Mouse (Mus musculus) neural tube, embryonic 14.5 days (tissue): ENCODE measurements at regions not wholly inside any gene's neighbourhood (a gene's known extent, or its start where the extent isn't known, plus 50 kb on each side); places are given as distances from the start of the nearest gene placed in this dataset.

ENCODE experiments used
- ATAC-seq: fragments of 200-750 bp; cut with Nextera tagmentation; 2 replicates; pipeline ENCODE4 v1.8.0; 2017; ENCODE audit warnings: low read depth, mild to moderate bottlenecking, moderate TSS enrichment, moderate library complexity
- H3K27ac ChIP-seq: fragments of 300-500 bp; sonication (generic); 2 replicates; pipeline ENCODE4 v1.5.1; 2014; ENCODE audit warnings: low read depth, mild to moderate bottlenecking, control low read depth, low read length, moderate library complexity, mixed read lengths
- H3K27me3 ChIP-seq: fragments of 300-500 bp; sonication (generic); 2 replicates; pipeline ENCODE4 v1.6.1; 2014; ENCODE audit warnings: low read length; ENCODE audit not compliant: control insufficient read depth, insufficient read depth
- H3K36me3 ChIP-seq: fragments of 300-500 bp; sonication (generic); 2 replicates; pipeline ENCODE4 v1.6.1; 2014; ENCODE audit warnings: low read length, mixed read lengths; ENCODE audit not compliant: control insufficient read depth, insufficient read depth
- H3K4me1 ChIP-seq: fragments of 300-500 bp; sonication (generic); 2 replicates; pipeline ENCODE4 v1.6.1; 2014; ENCODE audit warnings: low read length; ENCODE audit not compliant: control insufficient read depth, insufficient read depth
- H3K4me2 ChIP-seq: fragments of 300-500 bp; sonication (generic); 2 replicates; pipeline ENCODE4 v1.6.1; 2014; ENCODE audit warnings: mild to moderate bottlenecking, low read depth, low read length, control low read depth
- H3K4me3 ChIP-seq: fragments of 300-500 bp; sonication (generic); 2 replicates; pipeline ENCODE4 v1.5.1; 2014; ENCODE audit warnings: low read depth, low read length, control low read depth, mixed read lengths
- H3K9ac ChIP-seq: fragments of 300-500 bp; sonication (generic); replicated peaks from 2 replicates; pipeline ENCODE4 v1.6.1; 2014; ENCODE audit warnings: low read depth, mild to moderate bottlenecking, control low read depth, low read length, mixed read lengths
- H3K9me3 ChIP-seq: fragments of 300-500 bp; sonication (generic); 2 replicates; pipeline ENCODE4 v1.6.1; 2016; ENCODE audit warnings: low read length; ENCODE audit not compliant: control insufficient read depth
- WGBS: fragments of 180-500 bp; shearing (Covaris S2); extraction: QIAGEN DNeasy Blood & Tissue Kit; methylation state at CpG from one replicate; pipeline ENCODE4 v1.1.7; 2014; 5-methylcytosine and 5-hydroxymethylcytosine counted together

DNA sequence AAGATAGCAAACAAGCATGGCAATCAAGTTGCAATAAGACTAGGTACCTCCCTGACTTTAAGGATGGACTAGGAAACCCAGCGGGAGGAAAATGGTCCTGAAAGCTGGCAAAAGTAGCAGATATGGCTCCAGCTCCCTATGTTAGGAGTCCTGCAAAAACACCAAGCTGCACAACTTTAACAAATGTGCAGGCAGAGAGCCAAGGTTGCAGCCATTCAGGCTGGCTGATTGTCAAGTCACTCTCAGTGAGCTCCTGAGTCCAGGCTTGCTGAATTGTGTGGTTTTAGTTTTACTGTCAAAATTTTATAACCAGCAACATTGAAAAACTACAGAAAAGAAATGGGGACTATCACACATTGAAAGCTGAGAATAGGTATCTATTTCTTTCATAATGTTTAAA is 1122.8 kb upstream of the Slc10a2 start:
- Histone ChIP-seq H3K4me3 (no peak overlapping the region), H3K9ac (no peak overlapping the region), H3K27ac (no peak overlapping the region), H3K36me3 (no peaks in the 10 kb centered on the region), H3K4me2 (no peak overlapping the region), H3K4me1 (no peaks in the 10 kb centered on the region), H3K9me3 (no peaks in the 10 kb centered on the region), H3K27me3 (no peaks in the 10 kb centered on the region)
- ATAC-seq: no peak
- WGBS: 76% methylated on average over 1 of the region's 1 CpGs

DNA sequence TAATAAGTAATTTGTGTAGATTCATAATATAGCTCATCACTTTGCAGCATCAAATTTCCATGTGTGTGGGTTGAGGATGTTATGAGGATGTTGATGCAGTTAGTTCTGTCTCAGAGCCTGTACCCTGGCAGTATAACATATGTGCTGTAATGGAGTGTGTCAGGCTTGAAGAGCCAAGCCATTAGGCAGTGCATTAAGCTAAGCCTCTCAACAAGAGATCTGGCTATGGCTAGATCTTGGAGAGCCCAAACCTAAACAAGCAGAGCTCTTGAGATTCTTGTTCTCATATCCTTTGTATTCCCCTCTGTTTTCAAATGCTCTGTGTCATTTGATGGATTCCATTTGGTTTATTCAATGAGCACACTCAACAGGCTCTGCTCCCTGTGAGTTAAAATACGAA is 1120.0 kb upstream of the Slc10a2 start:
- 92% methylated on average over 1 of the region's 1 CpGs for WGBS
- Histone ChIP-seq H3K27ac (no peak overlapping the region), H3K27me3 (no peaks in the 10 kb centered on the region), H3K4me2 (no peak overlapping the region), H3K4me1 (no peaks in the 10 kb centered on the region), H3K36me3 (no peaks in the 10 kb centered on the region), H3K4me3 (no peak overlapping the region), H3K9me3 (no peaks in the 10 kb centered on the region), H3K9ac (no peak overlapping the region)
- no peak for ATAC-seq

DNA sequence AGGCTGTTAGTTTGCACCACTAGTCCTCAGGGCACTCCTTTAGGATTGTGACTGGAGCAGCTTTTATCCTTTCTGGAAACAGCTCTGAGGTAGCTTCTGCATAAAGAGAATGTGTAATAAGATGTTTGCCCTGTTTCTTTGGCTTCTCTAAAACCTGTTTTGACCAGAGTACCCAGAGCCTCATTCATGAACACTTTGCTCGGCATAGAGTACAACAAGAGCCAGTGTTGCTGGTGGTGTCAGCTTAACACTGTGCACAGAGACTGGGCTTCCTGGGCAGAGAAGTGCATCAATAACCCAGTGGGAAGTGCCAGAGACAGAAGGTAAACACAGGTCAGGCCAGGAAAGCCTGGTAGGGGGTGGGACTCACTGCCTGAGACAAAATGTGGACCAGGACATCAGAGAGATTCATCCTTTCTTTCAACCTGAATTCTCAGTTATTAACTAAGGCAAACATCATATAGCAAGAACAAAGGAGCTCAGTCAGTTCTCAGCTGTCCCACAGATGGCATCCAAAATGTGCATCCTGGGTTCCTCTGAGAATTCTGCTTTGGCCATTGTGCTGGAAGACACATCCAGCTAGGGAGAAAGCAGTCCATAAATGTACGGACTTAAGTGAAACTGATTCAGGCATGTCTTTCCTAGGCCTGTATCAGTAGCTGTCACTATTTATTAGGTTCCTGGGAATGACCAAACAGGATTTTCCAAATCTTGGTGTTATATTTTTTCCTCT is 1102.6 kb upstream of the Slc10a2 start:
- no peak overlapping the region for H3K9ac ChIP-seq
- H3K36me3 ChIP-seq: no peaks in the 10 kb centered on the region
- H3K4me1 ChIP-seq: no peaks in the 10 kb centered on the region
- H3K9me3 ChIP-seq: no peaks in the 10 kb centered on the region
- no peaks in the 10 kb centered on the region for H3K27me3 ChIP-seq
- WGBS: 12% methylated on average over 2 of the region's 2 CpGs
- no peak overlapping the region for H3K4me3 ChIP-seq
- peak; percentile 68; the same call in 1 of the 2 replicates for ATAC-seq
- no peak overlapping the region for H3K27ac ChIP-seq
- H3K4me2 ChIP-seq: no peak overlapping the region

DNA sequence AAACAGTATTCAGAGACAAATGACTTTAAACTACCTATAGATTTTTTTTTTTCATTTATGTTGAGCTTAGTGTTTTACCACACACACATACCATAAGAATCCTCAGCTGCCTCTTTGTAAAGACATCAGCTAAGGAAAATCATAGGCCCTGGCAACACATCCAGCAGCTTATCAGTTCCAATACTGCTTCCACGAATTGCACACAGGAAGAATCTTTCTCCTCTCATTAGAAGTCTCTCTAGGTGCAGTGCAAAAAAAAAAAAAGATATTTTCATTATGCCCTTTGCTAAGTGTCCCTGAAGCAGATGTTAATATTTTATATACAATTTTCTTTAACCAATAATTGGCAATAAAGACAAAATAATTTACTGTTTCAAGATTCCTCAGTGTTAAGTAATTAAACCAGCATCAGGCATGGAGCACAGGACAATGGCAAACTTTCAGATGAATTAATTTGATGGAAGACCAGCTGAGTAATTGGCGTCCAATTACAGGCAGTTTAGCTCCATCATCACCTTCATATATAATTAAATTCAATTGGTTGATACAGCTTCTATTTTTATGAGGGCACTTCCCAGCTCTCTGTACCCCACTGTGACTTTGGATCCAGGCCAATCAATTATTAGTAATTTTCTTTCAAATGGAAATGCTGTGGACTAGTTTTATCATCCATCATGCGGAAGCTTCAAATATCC is 1099.0 kb upstream of the Slc10a2 start:
- Histone ChIP-seq H3K4me3 (no peak overlapping the region), H3K27ac (no peak overlapping the region), H3K36me3 (no peaks in the 10 kb centered on the region), H3K4me2 (no peak overlapping the region), H3K4me1 (no peaks in the 10 kb centered on the region), H3K9me3 (no peaks in the 10 kb centered on the region), H3K27me3 (no peaks in the 10 kb centered on the region), H3K9ac (no peak overlapping the region)
- ATAC-seq: peak; percentile 86
- WGBS: 35% methylated on average over 3 of the region's 3 CpGs

DNA sequence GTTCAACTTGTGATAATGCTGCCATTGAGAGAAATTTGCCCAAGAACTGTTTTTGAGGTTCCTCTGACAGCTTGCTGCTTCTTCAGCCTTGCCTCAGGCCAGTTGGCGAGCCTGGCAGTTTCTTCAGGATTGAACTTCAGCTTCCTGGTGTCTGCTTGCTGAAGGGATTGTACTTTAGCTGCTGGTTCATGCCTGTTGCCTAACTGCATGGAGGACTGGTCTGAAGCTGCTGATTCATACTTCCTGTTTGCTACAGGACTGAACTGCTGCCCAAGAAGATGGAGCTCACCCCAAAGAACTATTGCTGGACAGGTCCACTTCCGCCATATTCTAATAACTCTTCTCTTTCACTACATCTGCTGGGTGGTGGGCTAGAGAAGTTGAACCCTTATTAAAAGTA is 1086.3 kb upstream of the Slc10a2 start:
- Histone ChIP-seq H3K27ac (no peak overlapping the region), H3K4me3 (no peak overlapping the region), H3K9me3 (no peaks in the 10 kb centered on the region), H3K36me3 (no peaks in the 10 kb centered on the region), H3K4me2 (no peak overlapping the region), H3K9ac (no peak overlapping the region), H3K27me3 (no peaks in the 10 kb centered on the region), H3K4me1 (no peaks in the 10 kb centered on the region)
- WGBS: 91% methylated on average over 2 of the region's 2 CpGs
- ATAC-seq: no peak

DNA sequence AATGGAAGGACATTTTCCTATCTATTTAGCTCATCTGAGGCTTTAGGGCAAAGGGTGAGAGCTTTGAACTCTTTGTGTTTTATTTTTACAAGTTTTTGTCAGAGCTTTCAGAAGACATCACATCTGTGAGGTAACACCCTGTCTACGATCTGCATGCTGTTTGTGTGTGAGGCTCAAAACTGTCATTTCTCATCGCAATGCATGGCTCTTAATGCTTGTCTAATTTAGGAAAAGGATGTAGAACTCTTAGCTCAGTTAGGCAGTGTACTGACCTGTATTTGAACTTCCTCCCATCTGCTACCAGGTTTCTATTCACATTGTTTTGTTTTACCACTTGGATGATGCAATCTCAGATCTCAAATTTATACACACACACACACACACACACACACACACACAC is 1083.3 kb upstream of the Slc10a2 start:
- 94% methylated on average over 2 of the region's 2 CpGs for WGBS
- Histone ChIP-seq H3K9ac (no peak overlapping the region), H3K9me3 (no peaks in the 10 kb centered on the region), H3K36me3 (no peaks in the 10 kb centered on the region), H3K4me2 (no peak overlapping the region), H3K27me3 (no peaks in the 10 kb centered on the region), H3K4me1 (no peaks in the 10 kb centered on the region), H3K27ac (no peak overlapping the region), H3K4me3 (no peak overlapping the region)
- ATAC-seq: no peak

DNA sequence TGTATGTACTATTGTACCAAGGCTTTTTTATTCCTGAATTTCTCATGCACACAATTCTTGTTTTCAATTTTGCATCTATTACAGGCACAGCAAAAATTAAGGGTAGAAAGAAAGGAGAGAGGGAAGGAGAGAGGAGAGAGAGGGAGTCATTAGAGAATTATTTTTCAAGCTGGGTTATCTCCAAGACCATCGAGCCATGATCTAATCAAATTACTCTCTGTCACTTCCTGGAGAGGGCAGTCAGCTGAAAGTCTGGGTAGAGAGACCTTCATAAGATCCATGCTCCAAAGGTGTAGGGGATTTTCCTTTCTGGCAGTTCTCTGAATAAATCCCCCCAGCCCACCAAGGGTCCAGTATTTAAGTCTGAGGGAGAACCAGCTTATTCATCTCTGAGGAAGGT is 1081.4 kb upstream of the Slc10a2 start:
- Histone ChIP-seq H3K4me3 (no peak overlapping the region), H3K27ac (no peak overlapping the region), H3K4me1 (no peaks in the 10 kb centered on the region), H3K9ac (no peak overlapping the region), H3K27me3 (no peaks in the 10 kb centered on the region), H3K9me3 (no peaks in the 10 kb centered on the region), H3K36me3 (no peaks in the 10 kb centered on the region), H3K4me2 (no peak overlapping the region)
- no peak for ATAC-seq
- WGBS: 61% methylated on average over 1 of the region's 1 CpGs

DNA sequence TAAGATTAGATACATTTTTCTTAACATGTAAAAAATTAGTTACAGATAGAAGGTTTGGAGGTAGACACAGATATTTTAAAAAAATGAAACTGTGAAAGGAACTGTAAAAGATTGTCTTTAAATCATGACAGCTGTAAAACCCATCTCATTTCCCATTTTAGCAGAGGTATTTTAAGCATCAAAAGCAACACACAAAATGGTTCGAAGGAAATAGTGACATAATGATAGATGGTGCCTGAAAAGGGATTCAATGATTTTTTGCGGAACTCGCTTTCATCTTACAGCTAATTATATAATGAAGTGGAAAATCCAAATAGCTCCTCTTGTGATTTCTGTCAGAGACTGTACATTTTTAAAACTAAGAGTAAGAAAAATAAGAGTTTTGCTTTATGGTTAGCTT is 1074.5 kb upstream of the Slc10a2 start:
- no peaks in the 10 kb centered on the region for H3K36me3 ChIP-seq
- H3K27ac ChIP-seq: no peak overlapping the region
- H3K27me3 ChIP-seq: no peaks in the 10 kb centered on the region
- no peak overlapping the region for H3K4me3 ChIP-seq
- H3K4me1 ChIP-seq: no peaks in the 10 kb centered on the region
- 67% methylated on average over 3 of the region's 3 CpGs for WGBS
- H3K9me3 ChIP-seq: no peaks in the 10 kb centered on the region
- H3K4me2 ChIP-seq: no peak overlapping the region
- no peak overlapping the region for H3K9ac ChIP-seq
- no peak for ATAC-seq

DNA sequence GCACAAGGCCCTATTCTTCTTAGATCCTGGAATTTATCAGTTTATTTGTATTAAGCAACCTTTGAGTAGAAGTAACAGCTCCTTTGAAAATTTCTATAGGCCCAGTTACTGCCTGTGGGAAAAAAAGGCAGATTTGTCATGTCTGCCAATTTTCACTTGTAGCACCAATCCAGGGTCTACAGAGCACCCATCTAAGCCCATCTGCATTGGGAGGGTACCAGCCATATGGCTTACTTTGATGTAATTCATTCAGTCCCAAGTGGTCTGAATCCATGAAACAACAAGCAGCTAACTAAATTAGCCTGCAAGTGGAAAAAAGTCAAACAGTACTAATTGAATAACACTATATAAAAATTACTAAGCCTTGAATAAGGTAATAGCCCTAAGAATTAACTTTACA is 1061.3 kb upstream of the Slc10a2 start:
- Histone ChIP-seq H3K9me3 (no peaks in the 10 kb centered on the region), H3K4me3 (no peak overlapping the region), H3K36me3 (no peaks in the 10 kb centered on the region), H3K27ac (no peak overlapping the region), H3K27me3 (no peaks in the 10 kb centered on the region), H3K4me2 (no peak overlapping the region), H3K4me1 (no peaks in the 10 kb centered on the region), H3K9ac (no peak overlapping the region)
- no peak for ATAC-seq
